Mouse (Mus musculus) kidney, adult 2 months (tissue): ENCODE measurements around the gene Ube2m.

Experiments
- CTCF ChIP-seq: fragments of 200-500 bp; conservative IDR thresholded peaks from 2 replicates; pipeline ENCODE4 v1.5.1; 2011; ENCODE audit warnings: low read depth, mild to moderate bottlenecking, control low read depth, low read length, moderate library complexity, mixed read lengths; ENCODE audit not compliant: insufficient read depth, insufficient read length
- POLR2A ChIP-seq: fragments of 200-500 bp; IDR thresholded peaks from one replicate; pipeline ENCODE4 v1.6.1; 2011; ENCODE audit warnings: low read depth, low read length, control low read depth

GRCm38 (mm10) chr7:13056913-13057700 lies 19.0 kb upstream of the Ube2m start:
- TF ChIP-seq POLR2A (no peak), CTCF (no peak)
